Mouse (Mus musculus): ENCODE measurements at regions not wholly inside any gene's neighbourhood (a gene's known extent, or its start where the extent isn't known, plus 50 kb on each side); places are given as distances from the start of the nearest gene placed in this dataset.

DNA sequence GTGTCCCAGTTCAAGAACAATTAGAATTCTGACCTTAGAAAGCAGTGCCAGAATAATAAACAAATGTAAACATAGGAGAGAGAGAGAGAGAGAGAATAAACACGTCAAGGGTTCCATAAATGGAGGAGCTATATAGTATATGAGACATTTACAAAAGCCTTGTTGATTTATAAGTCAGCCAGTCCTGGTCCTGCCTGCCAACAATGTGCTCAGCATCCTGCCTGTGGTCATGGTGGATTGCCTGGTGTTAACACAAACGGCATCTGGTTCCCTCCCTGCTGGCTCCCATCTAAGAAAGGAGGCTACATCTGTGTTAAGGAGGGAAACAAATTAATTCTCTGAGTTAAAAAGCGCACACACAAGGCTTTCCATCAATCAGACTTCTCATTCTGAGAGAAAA is 133.5 kb upstream of the Hnrnpa3 start:
- TF ChIP-seq CTCF (IDR thresholded peaks at IDR 0.05; ENCODE audit: low read depth, low read length) (no peak), EP300 (IDR thresholded peaks at IDR 0.05; ENCODE audit: insufficient read depth, low read depth, low read length) (no peak), POLR2A (IDR thresholded peaks at IDR 0.05; ENCODE audit: insufficient read depth, low read length) (no peak)
